Mouse (Mus musculus): ENCODE measurements at regions not wholly inside any gene's neighbourhood (a gene's known extent, or its start where the extent isn't known, plus 50 kb on each side); places are given as distances from the start of the nearest gene placed in this dataset.
"Not testable (repeated sequence)": the region's sequence is repeated elsewhere in the genome, so short reads cannot be mapped to it uniquely, and the experiment has no call there.

GRCm38 (mm10) chr14:76755591-76756376 is 199.1 kb upstream of the Serp2 start:
- DNase-seq (ENCODE audit: low spot score), result no peak

DNA sequence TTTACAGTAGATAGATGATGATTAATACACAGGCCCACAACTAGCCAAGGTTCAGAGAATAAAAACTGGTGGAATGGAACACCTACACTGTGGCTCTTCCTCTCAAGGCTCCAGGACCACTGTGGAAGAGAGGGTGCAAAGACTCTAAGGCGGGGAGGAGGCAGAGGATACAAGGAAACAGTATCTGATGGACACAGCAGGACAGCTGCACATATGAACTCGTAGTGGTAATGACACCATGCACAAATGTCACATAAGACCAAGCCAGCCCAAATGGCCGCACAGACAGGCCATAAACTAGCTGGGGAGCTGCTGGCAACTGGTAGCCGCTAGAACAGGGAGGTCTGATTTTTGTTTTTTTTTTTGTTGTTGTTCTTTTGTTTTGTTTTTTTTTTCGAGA is 197.0 kb upstream of the Serp2 start:
- no peak for DNase-seq (ENCODE audit: low spot score)

GRCm38 (mm10) chr14:76749178-76749577 is 192.5 kb upstream of the Serp2 start:
- DNase-seq (ENCODE audit: low spot score), result no peak

DNA sequence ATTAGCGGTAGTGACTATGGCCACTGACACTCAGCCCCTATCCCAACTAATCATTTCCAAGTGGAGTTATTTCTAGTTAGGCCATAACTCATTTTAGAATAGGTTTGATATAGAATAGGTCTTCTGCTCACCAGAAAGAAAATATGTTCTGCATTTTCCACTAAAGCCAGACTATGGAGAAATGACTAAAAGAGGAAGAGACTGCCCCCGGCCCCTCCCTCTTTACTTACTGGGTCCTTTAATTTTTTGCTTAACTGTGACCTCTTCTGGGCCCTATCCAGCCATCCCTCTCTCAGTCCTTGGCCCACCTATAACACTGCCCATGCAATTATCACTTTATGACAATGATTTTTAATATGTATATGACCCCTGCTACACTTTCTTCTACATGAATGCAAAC is 192.0 kb upstream of the Serp2 start:
- DNase-seq (ENCODE audit: low spot score), result no peak

DNA sequence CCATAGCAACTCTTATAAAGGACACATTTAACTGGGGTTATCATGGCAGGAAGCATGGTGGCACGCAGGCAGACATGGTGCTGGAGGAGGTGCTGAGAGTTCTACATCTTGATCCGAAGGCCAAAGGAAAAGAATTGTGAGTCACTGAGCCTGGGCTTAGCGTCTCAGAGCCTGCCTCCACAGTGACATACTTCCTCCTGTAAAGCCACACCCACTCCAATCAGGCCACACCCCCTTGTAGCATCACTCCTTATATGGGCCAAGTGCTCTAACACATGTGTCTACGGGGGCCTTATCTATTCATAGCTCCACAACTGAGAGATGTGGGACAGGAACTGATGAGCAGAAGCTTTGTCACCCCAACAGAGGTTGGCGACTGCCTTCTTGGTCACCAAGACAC is 191.1 kb upstream of the Serp2 start:
- DNase-seq (ENCODE audit: low spot score), result no peak

GRCm38 (mm10) chr14:76746282-76746681 is 189.6 kb upstream of the Serp2 start:
- DNase-seq (ENCODE audit: low spot score), result no peak

DNA sequence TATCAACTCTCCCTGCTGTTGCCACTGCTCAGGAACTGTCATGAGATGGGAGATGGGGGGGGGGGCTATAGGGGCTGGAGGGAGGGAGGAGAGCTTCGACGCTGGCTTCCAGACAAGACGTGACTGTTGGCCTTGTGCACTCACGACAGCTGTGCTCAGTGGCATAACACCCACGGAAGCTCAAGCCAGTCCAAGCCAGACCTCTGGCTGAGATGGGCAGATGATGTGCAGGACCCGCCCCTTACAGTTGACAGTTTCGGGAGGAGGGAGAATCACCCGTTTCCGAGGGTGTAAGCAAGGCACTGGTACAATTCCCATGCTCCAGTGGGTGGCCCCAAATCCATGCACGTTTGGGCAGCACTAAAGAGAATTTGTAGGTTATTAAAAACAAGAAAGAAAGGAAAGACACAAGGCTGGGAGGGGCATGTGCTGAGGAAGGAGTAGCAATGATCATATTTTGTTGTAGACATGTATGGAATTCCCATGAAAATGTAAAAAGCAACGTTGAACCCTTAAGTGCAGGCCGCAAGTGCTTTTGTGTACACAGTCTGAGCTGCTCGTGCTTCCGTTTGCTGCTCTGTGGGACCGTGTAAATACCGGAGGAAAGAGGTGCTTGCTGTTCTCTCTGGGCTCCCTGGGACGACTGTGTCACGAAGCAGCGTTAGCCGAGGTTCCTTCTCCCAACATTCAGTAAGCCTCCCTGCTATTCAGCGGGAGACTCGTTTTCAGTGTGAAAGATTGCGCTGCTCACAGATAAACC is 188.2 kb upstream of the Serp2 start:
- no peak for DNase-seq (ENCODE audit: low spot score)

DNA sequence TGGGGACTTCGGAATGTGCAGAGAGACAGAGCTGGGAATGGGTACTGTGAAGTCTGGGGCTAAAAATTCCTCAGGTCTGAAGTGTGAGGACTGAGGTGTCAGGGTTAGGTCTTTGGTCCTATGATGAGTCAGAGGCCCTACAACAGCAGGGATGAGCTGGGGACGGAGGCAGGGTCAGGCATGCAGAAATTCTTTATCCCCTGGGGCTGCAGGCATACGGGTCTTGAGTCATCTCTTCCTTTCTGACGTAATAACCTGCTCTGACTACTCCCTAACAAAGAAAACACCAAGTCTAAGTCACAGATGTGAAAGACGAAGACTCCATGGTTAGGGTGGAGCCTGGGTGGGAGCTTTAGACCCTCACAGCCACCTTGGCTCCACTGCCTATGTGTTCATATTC is 185.6 kb upstream of the Serp2 start:
- no peak for DNase-seq (ENCODE audit: low spot score)

DNA sequence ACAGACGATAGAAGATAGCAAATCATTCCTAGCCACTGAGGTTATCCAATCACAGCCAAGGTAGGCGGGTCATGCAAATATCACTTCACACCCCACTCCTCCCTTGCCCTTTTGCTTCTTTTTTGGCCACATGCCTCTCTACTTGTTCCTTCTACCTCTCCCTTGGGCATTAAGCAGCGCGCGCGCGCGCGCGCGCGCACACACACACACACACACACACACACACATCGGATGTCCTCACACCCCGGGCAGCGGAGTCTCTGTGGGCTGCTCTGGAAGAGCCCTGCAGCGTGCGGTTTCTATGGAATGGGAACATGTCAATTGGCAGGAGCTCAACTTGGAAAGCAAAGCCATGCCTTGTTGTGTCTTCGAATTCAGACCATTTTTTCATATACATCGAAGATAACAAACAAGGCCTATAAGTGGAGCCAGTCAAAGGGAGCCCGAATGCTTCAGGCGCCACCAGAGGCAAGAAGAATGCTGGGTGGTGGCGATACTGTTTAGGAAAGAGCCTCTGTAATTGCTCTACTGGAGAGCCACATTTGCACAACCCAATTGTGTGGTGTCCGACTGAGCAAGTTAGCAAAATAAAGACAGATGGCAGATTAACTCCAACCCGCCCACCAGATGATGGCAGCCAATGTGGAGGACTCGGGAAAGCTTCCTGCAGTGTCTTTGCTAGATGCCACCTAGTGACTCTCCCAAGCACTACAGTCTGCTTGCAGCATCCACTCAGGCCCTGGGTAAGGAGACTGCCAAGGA is 183.3 kb upstream of the Serp2 start:
- peak; percentile 36 for DNase-seq (ENCODE audit: low spot score)

DNA sequence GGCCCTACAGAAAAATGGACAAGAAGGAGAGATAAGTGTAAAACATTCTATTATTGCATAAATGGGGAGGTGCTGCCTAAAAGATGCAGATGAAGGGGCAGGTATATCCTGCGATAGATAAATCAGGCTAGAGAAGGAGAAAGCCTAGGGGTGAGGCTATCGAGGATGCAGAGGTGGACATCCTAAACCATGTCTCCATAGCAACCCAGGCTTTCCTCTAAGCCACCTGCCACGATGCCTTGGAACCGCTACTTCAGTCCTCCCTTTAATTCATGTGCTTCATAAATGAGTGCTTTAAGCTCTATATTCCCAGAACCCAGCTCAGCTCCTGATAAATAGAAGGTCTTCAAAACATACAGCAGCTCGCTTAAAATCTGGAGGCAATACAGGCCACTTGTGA is 179.3 kb upstream of the Serp2 start:
- no peak for DNase-seq (ENCODE audit: low spot score)

DNA sequence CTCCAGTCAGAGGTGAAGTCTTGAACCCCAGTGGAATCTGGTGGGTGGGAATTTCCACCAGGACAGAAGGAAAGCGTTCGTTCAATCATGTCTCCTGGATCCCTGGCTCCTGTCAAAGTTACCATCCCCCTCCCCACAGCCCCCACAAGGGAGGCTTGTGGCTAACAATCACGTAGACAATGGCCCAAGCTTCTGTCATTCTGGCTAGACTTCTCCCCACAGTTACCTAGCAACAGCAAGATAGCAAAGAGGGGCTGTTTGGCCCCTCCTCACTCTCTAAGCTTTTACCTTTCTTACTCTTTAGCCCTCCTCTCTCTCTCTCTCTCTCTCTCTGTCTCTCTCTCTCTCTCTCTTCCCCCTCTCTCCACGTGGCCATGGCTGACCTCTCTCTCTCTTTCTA is 178.4 kb upstream of the Serp2 start:
- no peak for DNase-seq (ENCODE audit: low spot score)

- no peak for DNase-seq (ENCODE audit: low spot score)
These were observed 176.7 kb upstream of the Serp2 start for GRCm38 (mm10) chr14:76733258-76733823.

- DNase-seq (ENCODE audit: low spot score), result peak; percentile 28
These were observed 174.7 kb upstream of the Serp2 start for GRCm38 (mm10) chr14:76731096-76731986.

- no peak for DNase-seq (ENCODE audit: low spot score)
These were observed 169.2 kb upstream of the Serp2 start for GRCm38 (mm10) chr14:76725844-76726243.

- not testable (repeated sequence) for DNase-seq (ENCODE audit: low spot score)
These were observed 168.5 kb upstream of the Serp2 start for GRCm38 (mm10) chr14:76725231-76725630.

DNA sequence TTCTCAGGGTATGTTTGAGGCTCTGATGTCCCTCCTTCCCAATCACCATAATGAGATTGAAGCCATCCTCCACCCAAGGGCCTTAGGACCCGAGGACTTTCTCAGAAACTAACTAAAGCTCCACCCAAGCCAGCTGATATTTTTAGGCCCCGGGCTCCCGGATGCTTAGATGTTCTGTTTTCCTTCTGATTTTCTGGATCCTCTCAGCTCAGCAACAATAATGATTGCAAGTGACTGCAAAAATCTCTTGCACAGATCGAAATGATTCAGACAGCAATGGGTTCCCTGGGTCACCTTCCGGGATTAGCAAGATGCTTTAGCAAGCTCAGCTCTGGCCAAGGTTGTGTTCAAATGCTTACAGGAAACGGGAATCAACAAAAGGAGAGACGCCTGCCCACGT is 168.1 kb upstream of the Serp2 start:
- no peak for DNase-seq (ENCODE audit: low spot score)

DNA sequence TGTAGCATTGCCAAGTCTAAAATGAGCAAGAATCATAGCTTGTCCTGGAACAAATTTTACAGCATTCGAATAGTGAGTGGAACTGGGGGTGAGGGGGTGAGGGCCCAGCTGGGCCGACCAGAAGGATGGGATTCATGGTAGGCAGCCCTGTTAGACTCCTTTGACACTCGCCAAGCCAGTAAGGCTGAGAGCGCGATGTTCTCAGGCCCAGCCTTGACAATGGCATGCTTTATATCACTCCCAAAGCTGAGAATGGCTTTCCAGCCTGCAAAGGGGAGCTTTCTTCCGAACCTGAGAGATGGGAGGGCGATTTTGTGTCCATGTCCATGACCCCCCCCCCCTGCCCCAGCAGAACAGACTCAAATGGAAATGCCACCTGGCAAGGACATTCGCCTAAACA is 167.7 kb upstream of the Serp2 start:
- no peak for DNase-seq (ENCODE audit: low spot score)

GRCm38 (mm10) chr14:76723551-76723950 is 166.9 kb upstream of the Serp2 start:
- DNase-seq (ENCODE audit: low spot score), result no peak

DNA sequence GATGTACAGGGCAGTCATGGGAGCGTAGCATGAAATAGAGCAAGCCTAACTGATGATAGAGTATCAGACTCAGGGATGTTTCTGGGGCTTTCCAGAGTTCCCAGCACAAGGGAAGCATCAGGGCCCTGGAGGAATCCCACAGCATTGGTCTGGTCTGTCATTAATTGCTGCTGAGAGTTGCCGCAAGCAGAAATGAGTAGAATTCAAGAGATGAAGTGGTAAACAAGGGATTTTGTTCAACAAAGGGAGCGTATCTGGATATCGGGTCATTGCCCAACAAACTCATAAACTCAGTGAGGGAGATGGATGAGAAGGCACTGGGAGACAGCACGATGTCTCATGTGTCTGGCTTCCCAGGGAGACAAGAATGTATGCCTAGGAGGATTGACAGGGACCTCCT is 165.6 kb upstream of the Serp2 start:
- no peak for DNase-seq (ENCODE audit: low spot score)

DNA sequence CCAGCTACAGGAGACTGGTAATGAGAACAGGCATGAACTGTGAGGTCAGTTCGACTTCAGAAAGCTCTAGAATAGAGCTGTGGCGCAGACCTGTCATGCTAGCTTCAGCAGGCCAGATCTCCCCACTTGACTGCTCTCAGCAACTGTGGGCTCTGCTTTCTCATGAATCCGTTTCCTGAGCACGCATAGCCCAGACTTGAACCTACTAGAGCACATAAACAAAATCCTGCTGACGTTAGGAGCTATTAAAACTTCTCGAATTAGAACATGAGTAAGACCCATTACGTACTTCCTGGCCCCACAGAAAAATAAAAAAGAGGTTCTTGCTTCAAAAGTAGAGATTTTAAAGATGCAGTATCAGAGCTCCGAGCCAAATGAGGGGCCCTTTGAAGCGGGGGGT is 165.1 kb upstream of the Serp2 start:
- no peak for DNase-seq (ENCODE audit: low spot score)

DNA sequence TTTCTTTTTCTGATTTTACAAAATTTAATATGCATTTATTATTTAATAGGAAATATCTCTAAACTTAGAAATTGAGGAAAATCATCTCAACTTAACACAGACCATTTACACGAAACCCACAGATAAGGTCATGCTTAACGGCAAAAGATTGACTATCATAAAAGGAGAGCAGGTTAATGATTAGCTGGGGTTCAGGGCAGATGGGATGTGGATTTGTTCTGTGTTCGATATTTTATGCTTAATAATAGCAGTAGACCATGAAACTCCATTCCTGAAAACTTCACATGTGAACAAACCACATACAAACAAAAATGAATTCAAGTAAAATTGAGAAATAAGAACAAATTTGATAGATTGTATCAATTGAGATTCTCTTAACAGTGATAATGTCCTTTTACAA is 160.4 kb upstream of the Serp2 start:
- no peak for DNase-seq (ENCODE audit: low spot score)
